Mouse (Mus musculus) limb, embryonic 13.5 days (tissue): ENCODE data around the gene Epha5. TPM values are rescaled to one million over a fixed set of nuclear protein-coding genes. Genes with fewer than 3 reads are reported as not detected.

ENCODE experiments used
- ATAC-seq: fragments of 200-750 bp; cut with Nextera tagmentation; 2 replicates; pipeline ENCODE4 v1.8.0; 2017; ENCODE audit warnings: low read depth, moderate number of reproducible peaks, moderate TSS enrichment; ENCODE audit not compliant: low FRiP score
- H3K27ac ChIP-seq: fragments of 300-500 bp; sonication (generic); 2 replicates; pipeline ENCODE4 v1.5.1; 2015; ENCODE audit warnings: inconsistent platforms, mild to moderate bottlenecking, moderate library complexity
- H3K27me3 ChIP-seq: fragments of 300-500 bp; sonication (generic); 2 replicates; pipeline ENCODE4 v1.6.1; 2015; ENCODE audit warnings: mild to moderate bottlenecking, inconsistent platforms
- H3K36me3 ChIP-seq: fragments of 300-500 bp; sonication (generic); 2 replicates; pipeline ENCODE4 v1.6.1; 2015; ENCODE audit warnings: inconsistent platforms, mild to moderate bottlenecking, moderate library complexity
- H3K4me1 ChIP-seq: fragments of 300-500 bp; sonication (generic); 2 replicates; pipeline ENCODE4 v1.6.1; 2015; ENCODE audit warnings: inconsistent platforms
- H3K4me2 ChIP-seq: fragments of 300-500 bp; sonication (generic); replicated peaks from 2 replicates; pipeline ENCODE4 v1.6.1; 2015; ENCODE audit warnings: inconsistent platforms, mild to moderate bottlenecking, moderate library complexity
- H3K4me3 ChIP-seq: fragments of 300-500 bp; sonication (generic); 2 replicates; pipeline ENCODE4 v1.5.1; 2015; ENCODE audit warnings: moderate library complexity, mild to moderate bottlenecking, inconsistent platforms
- H3K9ac ChIP-seq: fragments of 300-500 bp; sonication (generic); 2 replicates; pipeline ENCODE4 v1.6.1; 2015; ENCODE audit warnings: mild to moderate bottlenecking, inconsistent platforms
- H3K9me3 ChIP-seq: fragments of 300-500 bp; sonication (generic); 2 replicates; pipeline ENCODE4 v1.6.1; 2016; ENCODE audit warnings: inconsistent platforms
- WGBS: fragments of 180-500 bp; shearing (Covaris S2); methylation state at CpG from one replicate; pipeline ENCODE4 v1.1.7; 2015; 5-methylcytosine and 5-hydroxymethylcytosine counted together
- polyA plus RNA-seq: library from polyadenylated mRNA; unstranded; fragments of >200 nt; fragmentation: Nextera tagmentation; extraction: Ambion mirVana; gene quantifications from 2 replicates; pipeline ENCODE4 v1.2.1, GENCODE M21; 2015

Epha5 gene
- polyA plus RNA-seq, 1 experiment from 2014 or later = 7.2 TPM

GRCm38 (mm10) chr5:84281290-84282017, 135.7 kb downstream of the Epha5 start:
- H3K27me3 ChIP-seq = no peaks in the 10 kb centered on the region
- no peak for ATAC-seq
- H3K4me2 ChIP-seq = no peak overlapping the region
- 75% methylated on average over 22 of the region's 22 CpGs for WGBS
- no peak overlapping the region for H3K27ac ChIP-seq
- no peak overlapping the region for H3K4me3 ChIP-seq
- no peak overlapping the region for H3K9ac ChIP-seq
- H3K36me3 ChIP-seq = no peaks in the 10 kb centered on the region
- H3K9me3 ChIP-seq = no peaks in the 10 kb centered on the region
- no peaks in the 10 kb centered on the region for H3K4me1 ChIP-seq

- H3K36me3 ChIP-seq = no peaks in the 10 kb centered on the region
- H3K9ac ChIP-seq = no peak overlapping the region
- 85% methylated on average over 1 of the region's 1 CpGs for WGBS
- ATAC-seq = no peak
- no peak overlapping the region for H3K4me2 ChIP-seq
- H3K27me3 ChIP-seq = no peaks in the 10 kb centered on the region
- no peaks in the 10 kb centered on the region for H3K4me1 ChIP-seq
- H3K9me3 ChIP-seq = no peaks in the 10 kb centered on the region
- H3K27ac ChIP-seq = no peak overlapping the region
- H3K4me3 ChIP-seq = no peak overlapping the region
These were observed 140.2 kb downstream of the Epha5 start for GRCm38 (mm10) chr5:84276996-84277395.

- no peak overlapping the region for H3K4me2 ChIP-seq
- 75% methylated on average over 4 of the region's 4 CpGs for WGBS
- no peaks in the 10 kb centered on the region for H3K27me3 ChIP-seq
- H3K9ac ChIP-seq = no peak overlapping the region
- ATAC-seq = no peak
- 0 out of 2 replicates have a peak, but pooled peaks cover 4% of the 10 kb centered on the region for H3K4me1 ChIP-seq
- H3K9me3 ChIP-seq = no peaks in the 10 kb centered on the region
- no peak overlapping the region for H3K27ac ChIP-seq
- no peaks in the 10 kb centered on the region for H3K36me3 ChIP-seq
- no peak overlapping the region for H3K4me3 ChIP-seq
These were observed 151.8 kb downstream of the Epha5 start for GRCm38 (mm10) chr5:84265407-84265806.

- no peaks in the 10 kb centered on the region for H3K36me3 ChIP-seq
- WGBS = 18% methylated on average over 6 of the region's 6 CpGs
- H3K9me3 ChIP-seq = no peaks in the 10 kb centered on the region
- 0 out of 2 replicates have a peak, but pooled peaks cover 4% of the 10 kb centered on the region for H3K4me1 ChIP-seq
- H3K27me3 ChIP-seq = no peaks in the 10 kb centered on the region
- H3K27ac ChIP-seq = no peak overlapping the region
- no peak overlapping the region for H3K9ac ChIP-seq
- no peak overlapping the region for H3K4me3 ChIP-seq
- ATAC-seq = no peak
- H3K4me2 ChIP-seq = no peak overlapping the region
These were observed 153.2 kb downstream of the Epha5 start for GRCm38 (mm10) chr5:84263999-84264398.

GRCm38 (mm10) chr5:84229971-84230370, 187.2 kb downstream of the Epha5 start:
- H3K4me1 ChIP-seq = no peaks in the 10 kb centered on the region
- no peaks in the 10 kb centered on the region for H3K27me3 ChIP-seq
- no peak overlapping the region for H3K4me2 ChIP-seq
- H3K27ac ChIP-seq = no peak overlapping the region
- no peak overlapping the region for H3K9ac ChIP-seq
- H3K4me3 ChIP-seq = no peak overlapping the region
- no peak for ATAC-seq
- no peaks in the 10 kb centered on the region for H3K36me3 ChIP-seq
- H3K9me3 ChIP-seq = no peaks in the 10 kb centered on the region

GRCm38 (mm10) chr5:84208609-84209008, 208.6 kb downstream of the Epha5 start:
- Histone ChIP-seq H3K27me3 (no peaks in the 10 kb centered on the region), H3K9me3 (no peaks in the 10 kb centered on the region), H3K27ac (no peak overlapping the region), H3K4me3 (no peak overlapping the region), H3K36me3 (no peaks in the 10 kb centered on the region), H3K4me1 (no peaks in the 10 kb centered on the region), H3K4me2 (no peak overlapping the region), H3K9ac (no peak overlapping the region)
- no peak for ATAC-seq
- 75% methylated on average over 2 of the region's 2 CpGs for WGBS

GRCm38 (mm10) chr5:84193348-84193747, 223.8 kb downstream of the Epha5 start:
- Histone ChIP-seq H3K9me3 (no peaks in the 10 kb centered on the region), H3K4me2 (no peak overlapping the region), H3K27me3 (no peaks in the 10 kb centered on the region), H3K4me3 (no peak overlapping the region), H3K4me1 (no peaks in the 10 kb centered on the region), H3K36me3 (no peaks in the 10 kb centered on the region), H3K9ac (no peak overlapping the region), H3K27ac (no peak overlapping the region)
- WGBS = 85% methylated on average over 3 of the region's 3 CpGs
- ATAC-seq = no peak

GRCm38 (mm10) chr5:84184189-84184588, 233.0 kb downstream of the Epha5 start:
- Histone ChIP-seq H3K4me2 (no peak overlapping the region), H3K27ac (no peak overlapping the region), H3K36me3 (no peaks in the 10 kb centered on the region), H3K27me3 (no peaks in the 10 kb centered on the region), H3K9ac (no peak overlapping the region), H3K4me3 (no peak overlapping the region), H3K4me1 (no peaks in the 10 kb centered on the region), H3K9me3 (no peaks in the 10 kb centered on the region)
- ATAC-seq = no peak
- WGBS = 90% methylated on average over 8 of the region's 8 CpGs

GRCm38 (mm10) chr5:84153095-84153494, 264.1 kb downstream of the Epha5 start:
- 59% methylated on average over 2 of the region's 2 CpGs for WGBS
- H3K4me3 ChIP-seq = no peak overlapping the region
- no peak overlapping the region for H3K9ac ChIP-seq
- H3K4me2 ChIP-seq = no peak overlapping the region
- ATAC-seq = no peak
- H3K36me3 ChIP-seq = no peaks in the 10 kb centered on the region
- peaks cover 5% of the 10 kb centered on the region; the same call in 1 of the 2 replicates for H3K4me1 ChIP-seq
- H3K9me3 ChIP-seq = no peaks in the 10 kb centered on the region
- no peaks in the 10 kb centered on the region for H3K27me3 ChIP-seq
- H3K27ac ChIP-seq = no peak overlapping the region

GRCm38 (mm10) chr5:84142138-84142537, 275.0 kb downstream of the Epha5 start:
- no peaks in the 10 kb centered on the region for H3K36me3 ChIP-seq
- no peaks in the 10 kb centered on the region for H3K27me3 ChIP-seq
- H3K27ac ChIP-seq = no peak overlapping the region
- 53% methylated on average over 4 of the region's 4 CpGs for WGBS
- no peaks in the 10 kb centered on the region for H3K9me3 ChIP-seq
- H3K4me3 ChIP-seq = no peak overlapping the region
- no peak overlapping the region for H3K4me2 ChIP-seq
- no peak for ATAC-seq
- H3K9ac ChIP-seq = no peak overlapping the region
- no peaks in the 10 kb centered on the region for H3K4me1 ChIP-seq

GRCm38 (mm10) chr5:84095947-84096346, 321.2 kb downstream of the Epha5 start:
- Histone ChIP-seq H3K27me3 (no peaks in the 10 kb centered on the region), H3K4me2 (no peak overlapping the region), H3K9ac (no peak overlapping the region), H3K4me1 (no peaks in the 10 kb centered on the region), H3K27ac (no peak overlapping the region), H3K4me3 (no peak overlapping the region), H3K36me3 (no peaks in the 10 kb centered on the region), H3K9me3 (no peaks in the 10 kb centered on the region)
- ATAC-seq = no peak
- 76% methylated on average over 11 of the region's 11 CpGs for WGBS

- no peaks in the 10 kb centered on the region for H3K9me3 ChIP-seq
- no peaks in the 10 kb centered on the region for H3K4me1 ChIP-seq
- H3K27ac ChIP-seq = no peak overlapping the region
- H3K27me3 ChIP-seq = no peaks in the 10 kb centered on the region
- no peaks in the 10 kb centered on the region for H3K36me3 ChIP-seq
- no peak for ATAC-seq
- no peak overlapping the region for H3K4me2 ChIP-seq
- no peak overlapping the region for H3K4me3 ChIP-seq
- H3K9ac ChIP-seq = no peak overlapping the region
- 59% methylated on average over 6 of the region's 6 CpGs for WGBS
These were observed 335.9 kb downstream of the Epha5 start for GRCm38 (mm10) chr5:84081321-84081720.

- Histone ChIP-seq H3K27ac (no peak overlapping the region), H3K36me3 (no peaks in the 10 kb centered on the region), H3K9ac (no peak overlapping the region), H3K4me2 (no peak overlapping the region), H3K4me3 (no peak overlapping the region), H3K4me1 (no peaks in the 10 kb centered on the region), H3K9me3 (no peaks in the 10 kb centered on the region), H3K27me3 (no peaks in the 10 kb centered on the region)
- WGBS = 87% methylated on average over 7 of the region's 7 CpGs
- ATAC-seq = no peak
These were observed 346.2 kb downstream of the Epha5 start for GRCm38 (mm10) chr5:84070976-84071375.
